ENCODE assay signal across 20 mouse cellular contexts in genomic region chr3:115867901-115868300, GRCm38 (mm10).
"Had no signal": no experiment of that assay in that cellular context is flagged by ENCODE, and none has a peak within 500 bp of the region (broad histone marks: within the 10 kb centered on the region; RNA-seq: fewer than 3 reads in every experiment).

No protein-coding gene starts in this region.

- H3K4me2 ChIP-seq: limb, embryonic 13.5 days; liver, embryonic 13.5 days; midbrain, embryonic 11.5 days; midbrain, embryonic 15.5 days; neural tube, embryonic 13.5 days had no signal

- H3K27me3 ChIP-seq: limb, embryonic 13.5 days; liver, embryonic 13.5 days; midbrain, embryonic 15.5 days; neural tube, embryonic 13.5 days had no signal

- H3K27ac ChIP-seq: kidney, postnatal 0 days; layer of hippocampus, adult 2 months; limb, embryonic 10.5 days; limb, embryonic 13.5 days; liver, embryonic 13.5 days; midbrain, embryonic 15.5 days; neural tube, embryonic 13.5 days had no signal

- H3K4me3 ChIP-seq: layer of hippocampus, adult 2 months; limb, embryonic 10.5 days; limb, embryonic 13.5 days; liver, embryonic 13.5 days; midbrain, embryonic 15.5 days; myocyte; neural tube, embryonic 13.5 days had no signal

- H3K9ac ChIP-seq: limb, embryonic 13.5 days; liver, embryonic 13.5 days; midbrain, embryonic 15.5 days; neural tube, embryonic 13.5 days had no signal

- H3K9me3 ChIP-seq: limb, embryonic 10.5 days; limb, embryonic 13.5 days; liver, embryonic 13.5 days; midbrain, embryonic 15.5 days; neural tube, embryonic 13.5 days had no signal

- DNase-seq: kidney, postnatal 25 days; layer of hippocampus, adult 9-11 months; liver; liver, embryonic 13.5 days; lung, adult 2 months; lung, postnatal 14 days; lung, postnatal 4 days; retina, postnatal 1 day; right cerebral cortex, postnatal 25 days; spleen, adult 18-20 months; thymus, adult 18-20 months; thymus, postnatal 36 days had no signal

- H3K36me3 ChIP-seq: limb, embryonic 10.5 days; limb, embryonic 13.5 days; liver, embryonic 13.5 days; midbrain, embryonic 15.5 days; neural tube, embryonic 13.5 days had no signal

- ATAC-seq: midbrain, embryonic 15.5 days had no signal

- H3K4me1 ChIP-seq: limb, embryonic 10.5 days; limb, embryonic 13.5 days; midbrain, embryonic 15.5 days; neural tube, embryonic 13.5 days had no signal
